Mouse (Mus musculus) liver, embryonic 14.5 days (tissue): ENCODE results near the gene D930048N14Rik.

Source experiments
- CTCF ChIP-seq: IDR thresholded peaks from 2 replicates; pipeline ENCODE4 v1.5.1; 2016; ENCODE audit warnings: antibody characterized with exemption, low read depth, control low read depth
- EP300 ChIP-seq: IDR thresholded peaks from 2 replicates; pipeline ENCODE4 v1.6.1; 2016; ENCODE audit warnings: antibody characterized with exemption, low read depth

- TF ChIP-seq CTCF (no peak), EP300 (no peak)
Observed at GRCm38 (mm10) chr11:51615129-51615528, 35.6 kb upstream of the D930048N14Rik start.
